Mouse (Mus musculus) MEL (cell line): ENCODE results near the gene Ugt1a2. TPM values are rescaled to one million over a fixed set of nuclear protein-coding genes. Genes with fewer than 3 reads are reported as not detected.

Experiments used
- DNase-seq: peaks from one replicate; pipeline ENCODE4 v3.0.0; 2011; ENCODE audit warnings: low read depth, low spot score
- H3K27ac ChIP-seq: 2 replicates; pipeline ENCODE4 v1.5.1; 2012; ENCODE audit warnings: low read depth, mild to moderate bottlenecking, control low read depth, low read length, moderate library complexity; ENCODE audit not compliant: control insufficient read depth
- H3K27me3 ChIP-seq, 2 experiments: fragments of 150-350 bp in 1 of 2; sonication (generic) in 1 of 2; 2 replicates each; pipeline ENCODE4 v1.6.1; 2012; ENCODE audit warnings: low read length in 2 of 2, mild to moderate bottlenecking in 2 of 2, improper control_type of control experiment in 1 of 2, moderate library complexity in 1 of 2; ENCODE audit not compliant: insufficient read depth in 2 of 2, control insufficient read depth in 1 of 2
- H3K36me3 ChIP-seq, 2 experiments: 2 replicates each; pipeline ENCODE4 v1.6.1; 2012 to 2014; ENCODE audit warnings: low read length in 2 of 2, improper control_type of control experiment in 1 of 2, inconsistent platforms in 1 of 2, mild to moderate bottlenecking in 1 of 2; ENCODE audit not compliant: insufficient read depth in 2 of 2, control insufficient read depth in 1 of 2
- H3K4me1 ChIP-seq, 2 experiments: fragments of 150-350 bp in 1 of 2; sonication (generic) in 1 of 2; 2 replicates each; pipeline ENCODE4 v1.6.1; 2012; ENCODE audit warnings: low read length in 2 of 2, improper control_type of control experiment in 1 of 2, mild to moderate bottlenecking in 1 of 2; ENCODE audit not compliant: insufficient read depth in 2 of 2, control insufficient read depth in 1 of 2
- H3K4me3 ChIP-seq, 2 experiments: fragments of 150-350 bp in 1 of 2; sonication (generic) in 1 of 2; 2 replicates each; pipeline ENCODE4 v1.5.1; 2012; ENCODE audit warnings: low read depth in 2 of 2, low read length in 2 of 2, mild to moderate bottlenecking in 2 of 2, moderate library complexity in 2 of 2, control low read depth in 1 of 2, improper control_type of control experiment in 1 of 2; ENCODE audit not compliant: control insufficient read depth in 1 of 2, insufficient read depth in 1 of 2
- H3K79me2 ChIP-seq: 2 replicates; pipeline ENCODE4 v1.6.1; 2012; ENCODE audit warnings: mild to moderate bottlenecking, low read length, moderate library complexity; ENCODE audit not compliant: control insufficient read depth, poor library complexity, insufficient read depth
- H3K9ac ChIP-seq: 2 replicates; pipeline ENCODE4 v1.6.1; 2012; ENCODE audit warnings: low read depth, mild to moderate bottlenecking, control low read depth, low read length, moderate library complexity; ENCODE audit not compliant: control insufficient read depth, poor library complexity, severe bottlenecking
- H3K9me3 ChIP-seq: fragments of 150-350 bp; sonication (generic); replicated peaks from 2 replicates; pipeline ENCODE4 v1.6.1; 2012; ENCODE audit warnings: mild to moderate bottlenecking, low read length, improper control_type of control experiment, moderate library complexity; ENCODE audit not compliant: insufficient read depth
- CHD1 ChIP-seq: IDR thresholded peaks from 2 replicates; pipeline ENCODE4 v1.6.1; 2012; ENCODE audit warnings: low read depth, mild to moderate bottlenecking, inconsistent platforms, low read length, improper control_type of control experiment
- CHD2 ChIP-seq: IDR thresholded peaks from 2 replicates; pipeline ENCODE4 v1.6.1; 2011; ENCODE audit warnings: low read length, improper control_type of control experiment
- CTCF ChIP-seq, 3 experiments: IDR thresholded peaks in 2 of 3; conservative IDR thresholded peaks in 1 of 3; 2 replicates each; pipeline ENCODE4 v1.5.1; 2011 to 2012; ENCODE audit warnings: low read length in 3 of 3, low read depth in 2 of 3, mild to moderate bottlenecking in 2 of 3, improper control_type of control experiment in 1 of 3, inconsistent platforms in 1 of 3, mixed read lengths in 1 of 3, moderate library complexity in 1 of 3; ENCODE audit not compliant: control insufficient read depth in 1 of 3, insufficient read depth in 1 of 3, poor library complexity in 1 of 3, severe bottlenecking in 1 of 3
- E2F4 ChIP-seq: IDR thresholded peaks from 2 replicates; pipeline ENCODE4 v1.6.1; 2011; ENCODE audit warnings: low read depth, low read length, improper control_type of control experiment, borderline replicate concordance
- ELF1 ChIP-seq: IDR thresholded peaks from 2 replicates; pipeline ENCODE4 v1.6.1; 2014; ENCODE audit warnings: low read depth, mild to moderate bottlenecking, inconsistent platforms, low read length, improper control_type of control experiment, moderate library complexity
- MAX ChIP-seq: IDR thresholded peaks from 2 replicates; pipeline ENCODE4 v1.6.1; 2011; ENCODE audit warnings: low read length, improper control_type of control experiment
- MYB ChIP-seq: IDR thresholded peaks from 2 replicates; pipeline ENCODE4 v1.6.1; 2011; ENCODE audit warnings: mild to moderate bottlenecking, low read depth, low read length, improper control_type of control experiment
- NRF1 ChIP-seq: IDR thresholded peaks from 2 replicates; pipeline ENCODE4 v1.6.1; 2014; ENCODE audit warnings: low read depth, mild to moderate bottlenecking, inconsistent platforms, low read length, improper control_type of control experiment, moderate library complexity; ENCODE audit not compliant: poor library complexity, insufficient read depth, severe bottlenecking
- POLR2AphosphoS2 ChIP-seq: IDR thresholded peaks from 2 replicates; pipeline ENCODE4 v1.6.1; 2011; ENCODE audit warnings: low read length, improper control_type of control experiment
- POLR2AphosphoS5 ChIP-seq: IDR thresholded peaks from 2 replicates; pipeline ENCODE4 v1.6.1; 2012; ENCODE audit warnings: low read depth, borderline replicate concordance, mild to moderate bottlenecking, inconsistent platforms, low read length, moderate library complexity, mixed read lengths
- RAD21 ChIP-seq: IDR thresholded peaks from 2 replicates; pipeline ENCODE4 v1.6.1; 2011; ENCODE audit warnings: mild to moderate bottlenecking, low read depth, low read length, improper control_type of control experiment
- RCOR1 ChIP-seq: IDR thresholded peaks from 2 replicates; pipeline ENCODE4 v1.6.1; 2012; ENCODE audit warnings: low read depth, mild to moderate bottlenecking, inconsistent platforms, low read length, improper control_type of control experiment
- SMC3 ChIP-seq: IDR thresholded peaks from 2 replicates; pipeline ENCODE4 v1.6.1; 2011; ENCODE audit warnings: low read depth, low read length, improper control_type of control experiment
- USF2 ChIP-seq, 2 experiments: IDR thresholded peaks; 2 replicates each; pipeline ENCODE4 v1.6.1; 2011 to 2012; ENCODE audit warnings: improper control_type of control experiment in 2 of 2, low read length in 2 of 2, borderline replicate concordance in 1 of 2, inconsistent platforms in 1 of 2, low read depth in 1 of 2, mild to moderate bottlenecking in 1 of 2; ENCODE audit not compliant: insufficient read depth in 1 of 2
- ZC3H11A ChIP-seq: IDR thresholded peaks from 2 replicates; pipeline ENCODE4 v1.6.1; 2012; ENCODE audit warnings: low read depth, mild to moderate bottlenecking, inconsistent platforms, low read length, improper control_type of control experiment
- ZKSCAN1 ChIP-seq: IDR thresholded peaks from 2 replicates; pipeline ENCODE4 v1.6.1; 2012; ENCODE audit warnings: low read depth, mild to moderate bottlenecking, inconsistent platforms, low read length, improper control_type of control experiment, moderate library complexity
- ZNF384 ChIP-seq: IDR thresholded peaks from 2 replicates; pipeline ENCODE4 v1.6.1; 2012; ENCODE audit warnings: low read depth, mild to moderate bottlenecking, inconsistent platforms, low read length, improper control_type of control experiment
- polyA plus RNA-seq, 2 experiments: library from polyadenylated mRNA; stranded (reverse) in 1 of 2; unstranded in 1 of 2; fragments of >175 nt in 1 of 2; fragments of >200 nt in 1 of 2; gene quantifications; 2 replicates each; pipeline versions ENCODE4 v1.2.1 to v1.2.4; 2012; ENCODE audit warnings: low replicate concordance in 2 of 2, low read depth in 1 of 2; ENCODE audit not compliant: insufficient read length in 2 of 2, insufficient read depth in 1 of 2, missing spikeins in 1 of 2
- total RNA-seq: library from RNA; depleted of rRNA; stranded (reverse); fragments of 300-350 nt; gene quantifications from 2 replicates; pipeline ENCODE4 v1.2.3, GENCODE M21; 2012

The Ugt1a2 gene
- total and polyA plus RNA-seq, 3 experiments, result not detected

GRCm38 (mm10) chr1:88211812-88212211 lies 11.4 kb downstream of the Ugt1a2 start, which contains the start of gene Ugt1a1:
Ugt1a1 (plus strand) TSS chr1:88211959.
- no peak within 1 kb of the TSS for H3K9ac ChIP-seq
- no peaks in the 10 kb centered on the region for H3K79me2 ChIP-seq
- H3K27ac ChIP-seq, result no peak within 1 kb of the TSS
- no peaks in the 10 kb centered on the region for H3K27me3 ChIP-seq
- DNase-seq, result peak; percentile 4
- peaks cover 0 to 4% of the 10 kb centered on the region in 2 experiments; a peak in 2 of 4 replicates for H3K36me3 ChIP-seq
- TF ChIP-seq E2F4 (no peak), MAX (no peak), CHD1 (no peak)
- TF ChIP-seq, all 39 proteins: peak for 0
- no peak within 1 kb of the TSS for H3K4me3 ChIP-seq
- H3K4me1 ChIP-seq, result no peaks in the 10 kb centered on the region
- H3K9me3 ChIP-seq, result no peaks in the 10 kb centered on the region

- H3K9ac ChIP-seq, result no peak overlapping the region
Measured at GRCm38 (mm10) chr1:88212341-88213045, 12.1 kb downstream of the Ugt1a2 start.

GRCm38 (mm10) chr1:88213061-88213460 lies 12.7 kb downstream of the Ugt1a2 start:
- H3K27ac ChIP-seq, result no peak overlapping the region
- H3K9ac ChIP-seq, result no peak overlapping the region
- H3K4me3 ChIP-seq, result no peak overlapping the region
- H3K9me3 ChIP-seq, result no peaks in the 10 kb centered on the region
- no peaks in the 10 kb centered on the region for H3K4me1 ChIP-seq
- TF ChIP-seq RCOR1 (no peak), NRF1 (no peak), ZKSCAN1 (no peak), ELF1 (no peak), POLR2AphosphoS2 (no peak), USF2 (IDR thresholded peaks at IDR 0.05; ENCODE audit: borderline replicate concordance in 1 of 2, insufficient read depth in 1 of 2, low read depth in 1 of 2, low read length in 2 of 2) (no peak), CHD2 (no peak), ZNF384 (no peak), CHD1 (no peak), MYB (no peak), ZC3H11A (no peak), POLR2AphosphoS5 (no peak), RAD21 (no peak), SMC3 (no peak)
- H3K36me3 ChIP-seq, result no peaks in the 10 kb centered on the region
- H3K79me2 ChIP-seq, result no peaks in the 10 kb centered on the region
- DNase-seq, result peak; percentile 4
- no peaks in the 10 kb centered on the region for H3K27me3 ChIP-seq

More at GRCm38 (mm10) chr1:88212341-88213045, 12.1 kb downstream of the Ugt1a2 start:
- peak; percentile 6 for DNase-seq
- H3K36me3 ChIP-seq, result no peaks in the 10 kb centered on the region; a peak in 1 of 4 replicates
- no peaks in the 10 kb centered on the region for H3K4me1 ChIP-seq
- TF ChIP-seq CTCF (IDR thresholded peaks at IDR 0.05 in 2 of 3, conservative IDR thresholded peaks at IDR 0.05 in 1 of 3; ENCODE audit: control insufficient read depth in 1 of 3, insufficient read depth in 1 of 3, low read depth in 2 of 3, low read length in 3 of 3, poor library complexity in 1 of 3, severe bottlenecking in 1 of 3) (0 out of 6 replicates have a peak, but pooled peaks of 1 of the 3 experiments have one; percentile 1), ZNF384 (no peak), POLR2AphosphoS2 (no peak)
- no peaks in the 10 kb centered on the region for H3K79me2 ChIP-seq
- no peak overlapping the region for H3K27ac ChIP-seq
- no peaks in the 10 kb centered on the region for H3K9me3 ChIP-seq
- H3K27me3 ChIP-seq, result no peaks in the 10 kb centered on the region
- H3K4me3 ChIP-seq, result no peak overlapping the region
